Mouse (Mus musculus): ENCODE measurements around the gene Gm28051.

Gene Gm28051

GRCm38 (mm10) chr12:102725146-102725545 is 32.4 kb downstream of the Gm28051 start:
- ChIA-PET POLR2A (interaction anchor here in 3 of 4 experiments (0.6 to 32.5 kb wide), 11 partner anchors 11 to 767 kb away, joined by 3 to 1125 read pairs (median 11); partner anchors contain the start of genes Golga5 (in 2 of the 3), Itpk1 (in 2 of the 3), Moap1 (in 2 of the 3) and Tmem251 (in 2 of the 3)), CTCF (interaction anchor here (0.6 to 7.5 kb wide), 6 partner anchors 10 to 220 kb away, joined by 3 to 68 read pairs (median 4); no protein-coding TSS in a partner anchor)

GRCm38 (mm10) chr12:102723861-102724260 is 33.7 kb downstream of the Gm28051 start:
- ChIA-PET POLR2A (interaction anchor here in 3 of 4 experiments (1.2 to 32.5 kb wide), 9 partner anchors 8 to 255 kb away, joined by 3 to 1125 read pairs (median 17); partner anchors contain the start of genes Itpk1 (in 2 of the 3), Gm28051 (in 1 of the 3), Gon7 (in 1 of the 3) and Moap1 (in 1 of the 3)), CTCF (interaction anchor here in 2 of 4 experiments (0.7 to 8.2 kb wide), 8 partner anchors 9 to 255 kb away, joined by 3 to 68 read pairs (median 10); partner anchors contain the start of genes Itpk1 (in 2 of the 2) and Golga5 (in 1 of the 2))

- ChIA-PET CTCF (interaction anchor here in 3 of 4 experiments (0.7 to 8.2 kb wide), 18 partner anchors 7 to 254 kb away, joined by 3 to 68 read pairs (median 6); partner anchors contain the start of genes Itpk1 (in 3 of the 3) and Golga5 (in 1 of the 3)), POLR2A (interaction anchor here in 3 of 4 experiments (0.5 to 33.8 kb wide), 14 partner anchors 2 to 284 kb away, joined by 3 to 1125 read pairs (median 8); partner anchors contain the start of genes Itpk1 (in 2 of the 3), Moap1 (in 2 of the 3), Tmem251 (in 2 of the 3) and Lgmn (in 1 of the 3))
These were observed 34.6 kb downstream of the Gm28051 start for GRCm38 (mm10) chr12:102722966-102723365.

- POLR2A ChIA-PET: interaction anchor here (0.5 to 33.8 kb wide), 21 partner anchors 3 to 757 kb away, joined by 3 to 1125 read pairs (median 4); partner anchors contain the start of genes Itpk1 (in 2 of the 4), Moap1 (in 2 of the 4), Tmem251 (in 2 of the 4) and Chga (in 1 of the 4)
- CTCF ChIA-PET: interaction anchor here (0.5 to 8.2 kb wide), 21 partner anchors 8 to 223 kb away, joined by 3 to 68 read pairs (median 5); partner anchors contain the start of genes Itpk1 (in 3 of the 4), Moap1 (in 1 of the 4) and Tmem251 (in 1 of the 4)
These were observed 35.1 kb downstream of the Gm28051 start for GRCm38 (mm10) chr12:102722451-102722850.

GRCm38 (mm10) chr12:102719552-102720315 is 37.8 kb downstream of the Gm28051 start:
- ChIA-PET POLR2A (interaction anchor here (0.6 to 33.8 kb wide), 29 partner anchors 5 to 371 kb away, joined by 3 to 1125 read pairs (median 4); partner anchors contain the start of genes Itpk1 (in 3 of the 4), Moap1 (in 2 of the 4), Tmem251 (in 2 of the 4) and Gm28051 (in 1 of the 4)), CTCF (interaction anchor here (0.5 to 8.2 kb wide), 62 partner anchors 9 to 1900 kb away, joined by 3 to 68 read pairs (median 4); partner anchors contain the start of genes Itpk1 (in 2 of the 4), Golga5 (in 1 of the 4), Moap1 (in 1 of the 4) and Tmem251 (in 1 of the 4))

GRCm38 (mm10) chr12:102714654-102715395 is 42.7 kb downstream of the Gm28051 start:
- CTCF ChIA-PET: interaction anchor here (0.6 to 3.1 kb wide), 22 partner anchors 8 to 802 kb away, joined by 3 to 38 read pairs (median 5); partner anchors contain the start of genes Itpk1 (in 3 of the 4), Moap1 (in 1 of the 4), Tmem251 (in 1 of the 4) and Trip11 (in 1 of the 4)
- POLR2A ChIA-PET: interaction anchor here (0.6 to 33.8 kb wide), 39 partner anchors 8 to 850 kb away, joined by 3 to 1125 read pairs (median 5); partner anchors contain the start of genes Itpk1 (in 3 of the 4), Golga5 (in 2 of the 4), Gm28051 (in 1 of the 4) and Gon7 (in 1 of the 4)

- ChIA-PET CTCF (interaction anchor here (0.6 to 3.1 kb wide), 25 partner anchors 8 to 801 kb away, joined by 3 to 38 read pairs (median 4); partner anchors contain the start of genes Itpk1 (in 4 of the 4), Moap1 (in 1 of the 4), Tmem251 (in 1 of the 4) and Trip11 (in 1 of the 4)), POLR2A (interaction anchor here (0.6 to 33.8 kb wide), 40 partner anchors 8 to 851 kb away, joined by 3 to 1125 read pairs (median 5); partner anchors contain the start of genes Itpk1 (in 3 of the 4), Golga5 (in 2 of the 4), Gm28051 (in 1 of the 4) and Gon7 (in 1 of the 4))
These were observed 43.4 kb downstream of the Gm28051 start for GRCm38 (mm10) chr12:102714116-102714515.

GRCm38 (mm10) chr12:102713153-102713865 is 44.3 kb downstream of the Gm28051 start:
- CTCF ChIA-PET: interaction anchor here (0.6 to 3.1 kb wide), 18 partner anchors 8 to 214 kb away, joined by 3 to 38 read pairs (median 4); partner anchors contain the start of genes Itpk1 (in 4 of the 4), Moap1 (in 1 of the 4) and Tmem251 (in 1 of the 4)
- POLR2A ChIA-PET: interaction anchor here in 3 of 4 experiments (0.6 to 33.8 kb wide), 37 partner anchors 7 to 273 kb away, joined by 3 to 1125 read pairs (median 4); partner anchors contain the start of genes Itpk1 (in 3 of the 3), Gm28051 (in 2 of the 3), Gon7 (in 2 of the 3) and Moap1 (in 2 of the 3)

GRCm38 (mm10) chr12:102710851-102711375 is 46.7 kb downstream of the Gm28051 start:
- ChIA-PET POLR2A (interaction anchor here in 2 of 4 experiments (0.5 to 33.8 kb wide), 11 partner anchors 5 to 143 kb away, joined by 3 to 1125 read pairs (median 6); partner anchors contain the start of genes Itpk1 (in 2 of the 2), Gm28051 (in 1 of the 2), Gon7 (in 1 of the 2) and Moap1 (in 1 of the 2)), CTCF (interaction anchor here in 3 of 4 experiments (0.6 to 1.0 kb wide), 3 partner anchors 8 to 155 kb away, joined by 3 read pairs; no protein-coding TSS in a partner anchor)

GRCm38 (mm10) chr12:102709896-102710295 is 47.7 kb downstream of the Gm28051 start:
- ChIA-PET POLR2A (interaction anchor here in 2 of 4 experiments (0.8 to 33.8 kb wide), 9 partner anchors 4 to 142 kb away, joined by 3 to 1125 read pairs (median 5); partner anchors contain the start of genes Moap1 (in 2 of the 2), Tmem251 (in 2 of the 2), Gm28051 (in 1 of the 2) and Gon7 (in 1 of the 2)), CTCF (interaction anchor here in 2 of 4 experiments (0.6 to 6.0 kb wide), 5 partner anchors 9 to 174 kb away, joined by 3 to 58 read pairs (median 3); no protein-coding TSS in a partner anchor)

- POLR2A ChIA-PET: interaction anchor here in 3 of 4 experiments (0.6 to 33.8 kb wide), 22 partner anchors 9 to 316 kb away, joined by 3 to 1125 read pairs (median 3); partner anchors contain the start of genes Moap1 (in 2 of the 3), Tmem251 (in 2 of the 3), Gm28051 (in 1 of the 3) and Gon7 (in 1 of the 3)
- CTCF ChIA-PET: interaction anchor here in 3 of 4 experiments (0.6 to 6.0 kb wide), 12 partner anchors 11 to 208 kb away, joined by 3 to 58 read pairs (median 6); no protein-coding TSS in a partner anchor
These were observed 49.3 kb downstream of the Gm28051 start for GRCm38 (mm10) chr12:102708220-102708619.

- CTCF ChIA-PET: interaction anchor here in 3 of 4 experiments (0.5 to 6.0 kb wide), 7 partner anchors 12 to 207 kb away, joined by 3 to 58 read pairs (median 7); no protein-coding TSS in a partner anchor
- POLR2A ChIA-PET: interaction anchor here in 2 of 4 experiments (0.8 to 33.8 kb wide), 24 partner anchors 9 to 1672 kb away, joined by 3 to 1125 read pairs (median 5); partner anchors contain the start of genes Moap1 (in 2 of the 2), Tmem251 (in 2 of the 2), Gm28051 (in 1 of the 2) and Gon7 (in 1 of the 2)
These were observed 50.6 kb downstream of the Gm28051 start for GRCm38 (mm10) chr12:102706833-102707463.

- ChIA-PET POLR2A (interaction anchor here in 3 of 4 experiments (0.6 to 33.8 kb wide), 30 partner anchors 8 to 618 kb away, joined by 3 to 1125 read pairs (median 5); partner anchors contain the start of genes Moap1 (in 2 of the 3), Tmem251 (in 2 of the 3), Gm28051 (in 1 of the 3) and Gon7 (in 1 of the 3)), CTCF (interaction anchor here (0.5 to 6.0 kb wide), 17 partner anchors 8 to 206 kb away, joined by 3 to 58 read pairs (median 7); partner anchors contain the start of genes Gm28051 (in 1 of the 4), Gon7 (in 1 of the 4), Moap1 (in 1 of the 4) and Tmem251 (in 1 of the 4))
These were observed 51.5 kb downstream of the Gm28051 start for GRCm38 (mm10) chr12:102705906-102706640.
